In the genomic region with DNA sequence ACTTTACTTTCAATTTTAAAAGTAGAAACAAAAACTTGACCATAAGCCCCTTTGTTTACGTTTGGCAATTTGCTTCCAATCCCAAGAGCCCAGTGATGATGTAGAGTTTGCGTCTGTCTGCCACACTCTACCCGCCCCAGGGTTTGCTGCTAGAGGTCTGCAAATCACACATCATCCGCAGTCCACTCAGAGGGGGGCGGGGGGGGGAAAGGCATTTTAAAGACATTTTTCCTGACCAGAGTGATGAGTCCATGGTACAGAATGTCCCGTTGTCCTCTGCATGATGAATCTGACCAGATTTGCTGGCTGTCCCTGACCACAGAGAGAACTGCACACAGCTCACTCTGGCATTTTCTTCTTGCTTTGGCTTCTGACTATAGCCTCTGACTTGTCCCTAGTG, we compare ENCODE assay signal across 20 mouse cellular contexts.
"Had no signal": no experiment of that assay in that cellular context is flagged by ENCODE, and none has a peak within 500 bp of the region (broad histone marks: within the 10 kb centered on the region; RNA-seq: fewer than 3 reads in every experiment).

No protein-coding gene starts in this region.

- H3K9ac ChIP-seq: kidney, embryonic 15.5 days; limb, embryonic 13.5 days; liver, embryonic 12.5 days; liver, embryonic 15.5 days; neural tube, embryonic 12.5 days; neural tube, embryonic 15.5 days; stomach, embryonic 15.5 days had no signal

- H3K4me2 ChIP-seq: kidney, embryonic 15.5 days; limb, embryonic 13.5 days; liver, embryonic 12.5 days; liver, embryonic 15.5 days; neural tube, embryonic 12.5 days; neural tube, embryonic 15.5 days; stomach, embryonic 15.5 days had no signal

- H3K4me1 ChIP-seq: limb, embryonic 10.5 days; limb, embryonic 13.5 days; liver, embryonic 12.5 days; liver, embryonic 15.5 days; neural tube, embryonic 12.5 days; neural tube, embryonic 15.5 days; stomach, embryonic 15.5 days had no signal

- ATAC-seq: intestine, postnatal 0 days; liver, embryonic 12.5 days had no signal

- H3K27ac ChIP-seq: kidney, embryonic 15.5 days; limb, embryonic 10.5 days; limb, embryonic 13.5 days; liver, embryonic 12.5 days; liver, embryonic 15.5 days; macrophage; neural tube, embryonic 12.5 days; neural tube, embryonic 15.5 days; stomach, embryonic 15.5 days had no signal

- H3K36me3 ChIP-seq: limb, embryonic 10.5 days; liver, embryonic 12.5 days; liver, embryonic 15.5 days; neural tube, embryonic 12.5 days; neural tube, embryonic 15.5 days; stomach, embryonic 15.5 days had no signal

- H3K27me3 ChIP-seq: kidney, embryonic 15.5 days; limb, embryonic 13.5 days; liver, embryonic 12.5 days; liver, embryonic 15.5 days; neural tube, embryonic 12.5 days; neural tube, embryonic 15.5 days; stomach, embryonic 15.5 days had no signal

- DNase-seq: kidney, adult 2 months; kidney, postnatal 14 days; kidney, postnatal 4 days; liver; lung, adult 2 months; midbrain, embryonic 14.5 days; right cerebral cortex, adult 18-20 months; right cerebral cortex, postnatal 14 days; right cerebral cortex, postnatal 4 days; thymus, postnatal 25 days had no signal

- H3K4me3 ChIP-seq: kidney, embryonic 15.5 days; limb, embryonic 10.5 days; limb, embryonic 13.5 days; liver, embryonic 12.5 days; liver, embryonic 15.5 days; neural tube, embryonic 12.5 days; neural tube, embryonic 15.5 days; stomach, embryonic 15.5 days had no signal

- H3K9me3 ChIP-seq: kidney, embryonic 15.5 days; limb, embryonic 10.5 days; limb, embryonic 13.5 days; liver, embryonic 12.5 days; liver, embryonic 15.5 days; neural tube, embryonic 12.5 days; neural tube, embryonic 15.5 days; stomach, embryonic 15.5 days had no signal
